Mouse (Mus musculus): ENCODE results near the gene Fam129a. TPM values are rescaled to one million over a fixed set of nuclear protein-coding genes. Genes with fewer than 3 reads are reported as not detected.

Gene Fam129a
- polyA plus RNA-seq, 1 experiment from 2014 or later, result 5.7 TPM

DNA sequence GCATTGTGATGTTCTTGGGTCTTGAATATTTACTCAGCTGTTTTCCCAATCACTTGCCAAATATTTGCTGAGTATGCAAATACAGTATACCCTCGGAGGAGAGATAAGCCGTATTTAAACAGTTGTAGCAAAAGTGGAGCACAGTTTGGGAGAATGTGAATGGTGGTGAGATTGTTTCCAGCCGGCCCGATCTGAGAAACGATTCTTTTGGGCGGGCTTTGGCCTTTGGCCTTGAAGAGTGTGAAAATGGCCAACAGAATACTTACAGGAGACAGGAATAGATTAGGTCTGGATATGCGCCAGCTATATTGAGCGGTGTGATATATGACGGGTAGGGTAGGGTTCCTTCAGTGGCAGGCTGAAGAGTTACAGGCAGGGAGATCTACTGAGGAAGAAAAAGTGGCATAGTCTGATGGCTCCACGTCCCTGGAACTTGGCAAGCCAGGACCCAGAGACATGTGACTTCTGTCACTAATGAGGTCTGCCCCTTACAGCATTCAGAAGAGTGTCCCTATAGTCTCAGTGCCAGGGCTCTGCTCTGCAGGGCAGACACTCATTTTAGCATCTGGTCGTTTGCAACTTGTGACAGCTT lies 60.8 kb downstream of the Fam129a start:
- WGBS, result 69% methylated on average over 11 of the region's 11 CpGs
- Histone ChIP-seq H3K4me2 (replicated peaks) (no peak overlapping the region), H3K27me3 (no peaks in the 10 kb centered on the region), H3K9me3 (no peaks in the 10 kb centered on the region), H3K36me3 (no peaks in the 10 kb centered on the region), H3K9ac (no peak overlapping the region), H3K4me1 (peaks cover 3% of the 10 kb centered on the region; the same call in 1 of the 2 replicates), H3K27ac (no peak overlapping the region), H3K4me3 (no peak overlapping the region)
- no peak for ATAC-seq (ENCODE audit: insufficient number of reproducible peaks, insufficient read depth, low FRiP score, low TSS enrichment)

DNA sequence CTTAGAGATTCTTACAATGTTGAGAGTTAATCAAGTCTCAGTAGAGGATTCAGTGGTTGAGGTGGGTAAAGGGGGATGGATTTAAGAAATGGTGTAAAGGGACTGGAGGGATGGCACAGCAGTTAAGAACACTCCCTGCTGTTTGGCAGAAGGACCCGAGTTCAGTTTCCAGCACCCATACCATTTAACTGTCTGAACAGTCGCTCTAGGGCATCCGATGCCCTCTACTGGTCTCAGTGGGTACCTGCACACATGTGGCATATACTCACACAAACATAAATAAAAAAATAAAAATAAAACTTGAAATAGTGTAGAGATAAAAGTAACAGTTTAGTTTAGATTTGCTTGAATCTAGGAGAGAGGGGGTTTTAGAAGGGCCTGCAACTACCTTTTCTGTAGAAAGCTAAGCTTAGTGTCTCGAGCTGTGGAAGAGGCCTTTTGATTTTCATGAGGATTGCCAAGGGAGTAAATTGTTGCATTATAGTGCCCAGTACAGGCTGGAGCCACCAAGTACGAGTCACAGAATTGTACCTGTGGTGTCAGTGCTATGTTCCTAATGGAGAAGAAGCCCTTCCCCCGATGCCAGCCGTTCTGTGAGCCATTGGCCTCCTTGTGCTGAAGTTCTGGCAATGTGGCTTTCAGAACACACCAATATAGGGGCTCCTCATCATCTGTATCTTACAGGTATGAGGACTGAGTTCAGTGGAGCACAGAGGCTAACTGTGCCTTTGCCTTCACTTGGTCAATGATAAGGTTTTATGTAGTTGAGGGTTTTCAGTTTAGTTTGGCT lies 61.8 kb downstream of the Fam129a start:
- ATAC-seq (ENCODE audit: insufficient number of reproducible peaks, insufficient read depth, low FRiP score, low TSS enrichment), result no peak
- Histone ChIP-seq H3K27me3 (no peaks in the 10 kb centered on the region), H3K4me1 (peaks cover 3% of the 10 kb centered on the region; the same call in 1 of the 2 replicates), H3K4me3 (no peak overlapping the region), H3K36me3 (no peaks in the 10 kb centered on the region), H3K4me2 (replicated peaks) (no peak overlapping the region), H3K9me3 (no peaks in the 10 kb centered on the region), H3K27ac (no peak overlapping the region), H3K9ac (no peak overlapping the region)
- WGBS, result 95% methylated on average over 7 of the region's 7 CpGs

- no peaks in the 10 kb centered on the region for H3K36me3 ChIP-seq
- H3K27me3 ChIP-seq, result no peaks in the 10 kb centered on the region
- no peaks in the 10 kb centered on the region for H3K9me3 ChIP-seq
- no peak overlapping the region for H3K4me3 ChIP-seq
- no peak for ATAC-seq (ENCODE audit: insufficient number of reproducible peaks, insufficient read depth, low FRiP score, low TSS enrichment)
- 0 out of 2 replicates have a peak, but pooled peaks cover 3% of the 10 kb centered on the region for H3K4me1 ChIP-seq
- H3K9ac ChIP-seq, result no peak overlapping the region
- no peak overlapping the region for H3K4me2 ChIP-seq (replicated peaks)
- H3K27ac ChIP-seq, result no peak overlapping the region
- 85% methylated on average over 3 of the region's 3 CpGs for WGBS
These were observed 65.7 kb downstream of the Fam129a start for GRCm38 (mm10) chr1:151636637-151637036.

DNA sequence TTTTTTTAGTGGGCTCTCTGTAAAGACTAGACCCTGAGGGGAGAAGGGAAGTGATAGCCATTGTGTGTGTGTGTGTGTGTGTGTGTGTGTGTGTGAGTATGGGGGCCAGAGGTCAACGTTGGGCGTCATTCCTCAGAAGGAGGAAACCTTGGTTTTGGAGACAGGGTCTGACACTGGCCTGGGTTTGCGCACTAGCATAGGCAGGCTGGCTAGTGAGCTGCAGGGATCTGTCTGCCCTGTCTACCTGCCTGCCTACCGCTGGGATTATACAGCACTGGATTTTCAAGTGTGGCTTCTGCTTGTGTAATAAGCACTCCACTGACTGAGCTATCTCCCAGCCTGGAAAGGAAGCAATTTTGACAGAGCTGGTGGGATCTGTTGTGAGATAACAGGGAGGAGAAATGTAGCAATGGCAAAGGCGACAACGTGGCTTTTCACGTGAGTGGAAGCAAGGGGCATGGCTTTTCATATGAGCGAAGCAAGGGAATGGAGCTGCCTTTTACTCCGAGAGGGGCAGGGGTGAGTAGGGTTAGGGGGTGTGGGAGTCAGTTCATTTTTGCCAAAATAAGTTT lies 66.5 kb downstream of the Fam129a start:
- H3K4me2 ChIP-seq (replicated peaks), result no peak overlapping the region
- no peak overlapping the region for H3K4me3 ChIP-seq
- no peaks in the 10 kb centered on the region for H3K36me3 ChIP-seq
- H3K4me1 ChIP-seq, result no peaks in the 10 kb centered on the region
- no peak; the same call in 1 of the 2 replicates for ATAC-seq (ENCODE audit: insufficient number of reproducible peaks, insufficient read depth, low FRiP score, low TSS enrichment)
- H3K27ac ChIP-seq, result no peak overlapping the region
- H3K9me3 ChIP-seq, result no peaks in the 10 kb centered on the region
- no peaks in the 10 kb centered on the region for H3K27me3 ChIP-seq
- 87% methylated on average over 9 of the region's 9 CpGs for WGBS
- H3K9ac ChIP-seq, result no peak overlapping the region

- ATAC-seq (ENCODE audit: insufficient number of reproducible peaks, insufficient read depth, low FRiP score, low TSS enrichment), result no peak
- no peak overlapping the region for H3K4me3 ChIP-seq
- no peaks in the 10 kb centered on the region for H3K9me3 ChIP-seq
- no peaks in the 10 kb centered on the region for H3K27me3 ChIP-seq
- 82% methylated on average over 5 of the region's 5 CpGs for WGBS
- H3K4me2 ChIP-seq (replicated peaks), result no peak overlapping the region
- no peaks in the 10 kb centered on the region for H3K36me3 ChIP-seq
- H3K4me1 ChIP-seq, result no peaks in the 10 kb centered on the region
- H3K9ac ChIP-seq, result no peak overlapping the region
- H3K27ac ChIP-seq, result no peak overlapping the region
These were observed 67.4 kb downstream of the Fam129a start for GRCm38 (mm10) chr1:151638357-151638756.

GRCm38 (mm10) chr1:151638770-151639169 lies 67.8 kb downstream of the Fam129a start:
- no peak for ATAC-seq (ENCODE audit: insufficient number of reproducible peaks, insufficient read depth, low FRiP score, low TSS enrichment)
- no peak overlapping the region for H3K4me2 ChIP-seq (replicated peaks)
- H3K4me3 ChIP-seq, result no peak overlapping the region
- H3K4me1 ChIP-seq, result no peaks in the 10 kb centered on the region
- no peaks in the 10 kb centered on the region for H3K9me3 ChIP-seq
- no peaks in the 10 kb centered on the region for H3K27me3 ChIP-seq
- H3K36me3 ChIP-seq, result no peaks in the 10 kb centered on the region
- H3K9ac ChIP-seq, result no peak overlapping the region
- no peak overlapping the region for H3K27ac ChIP-seq
- 87% methylated on average over 2 of the region's 2 CpGs for WGBS

DNA sequence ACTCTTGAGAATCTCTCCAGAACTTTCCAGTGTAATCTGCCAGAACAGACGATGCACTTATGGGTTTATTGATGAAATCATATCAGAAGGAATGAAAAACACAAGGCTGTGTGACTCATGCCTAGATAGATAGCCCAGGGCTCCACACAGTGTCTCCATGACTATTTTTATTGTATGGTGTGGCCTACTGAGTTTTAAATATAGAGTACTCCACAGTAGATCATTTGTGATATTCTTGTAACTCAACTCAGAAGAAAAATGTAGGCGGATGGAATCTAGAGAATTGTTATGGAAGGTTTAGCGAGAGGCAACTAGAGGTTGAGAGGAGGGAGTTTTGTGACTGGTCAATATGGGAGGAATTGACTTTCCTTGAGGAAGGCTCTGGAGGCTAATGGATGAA lies 75.4 kb downstream of the Fam129a start:
- no peaks in the 10 kb centered on the region for H3K9me3 ChIP-seq
- H3K27me3 ChIP-seq, result no peaks in the 10 kb centered on the region
- 90% methylated on average over 3 of the region's 3 CpGs for WGBS
- no peak overlapping the region for H3K27ac ChIP-seq
- H3K4me3 ChIP-seq, result no peak overlapping the region
- no peaks in the 10 kb centered on the region for H3K4me1 ChIP-seq
- no peaks in the 10 kb centered on the region for H3K36me3 ChIP-seq
- no peak overlapping the region for H3K4me2 ChIP-seq (replicated peaks)
- no peak for ATAC-seq (ENCODE audit: insufficient number of reproducible peaks, insufficient read depth, low FRiP score, low TSS enrichment)
- no peak overlapping the region for H3K9ac ChIP-seq

- Histone ChIP-seq H3K4me2 (replicated peaks) (no peak overlapping the region), H3K4me1 (no peaks in the 10 kb centered on the region), H3K4me3 (no peak overlapping the region), H3K27me3 (no peaks in the 10 kb centered on the region), H3K9me3 (no peaks in the 10 kb centered on the region), H3K36me3 (no peaks in the 10 kb centered on the region), H3K9ac (no peak overlapping the region), H3K27ac (no peak overlapping the region)
- 87% methylated on average over 4 of the region's 4 CpGs for WGBS
- no peak for ATAC-seq (ENCODE audit: insufficient number of reproducible peaks, insufficient read depth, low FRiP score, low TSS enrichment)
These were observed 77.1 kb downstream of the Fam129a start for GRCm38 (mm10) chr1:151648099-151648498.

DNA sequence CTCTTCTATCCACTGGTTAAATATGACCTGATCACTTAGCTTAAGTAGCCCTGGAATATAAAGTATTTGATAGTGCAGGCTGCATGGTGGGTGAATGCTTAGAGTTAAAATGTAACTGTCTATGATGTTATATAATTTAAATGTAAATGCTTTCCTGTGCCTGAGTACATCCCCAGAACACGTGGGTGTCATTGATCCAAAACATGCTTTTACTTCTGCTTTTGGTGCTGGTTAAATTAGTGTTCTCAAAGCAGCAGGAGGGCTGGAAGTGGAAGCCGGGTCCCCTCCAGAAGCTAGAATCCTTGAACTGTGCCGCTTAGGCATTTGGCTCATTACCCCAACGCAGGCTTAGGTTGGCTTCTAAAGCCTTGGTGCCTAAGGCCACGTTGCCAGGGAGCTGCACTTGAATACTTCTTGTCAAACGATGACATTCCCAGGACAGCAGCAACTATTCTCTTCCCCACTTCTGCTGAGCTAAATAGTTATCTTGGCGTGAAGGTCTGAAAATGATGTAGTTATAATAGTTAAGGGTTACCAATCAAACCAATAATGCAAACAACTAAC lies 86.1 kb downstream of the Fam129a start:
- Histone ChIP-seq H3K36me3 (no peaks in the 10 kb centered on the region), H3K27me3 (no peaks in the 10 kb centered on the region), H3K4me2 (replicated peaks) (no peak overlapping the region), H3K9me3 (no peaks in the 10 kb centered on the region), H3K4me3 (no peak overlapping the region), H3K9ac (no peak overlapping the region), H3K27ac (no peak overlapping the region), H3K4me1 (no peaks in the 10 kb centered on the region)
- 59% methylated on average over 7 of the region's 7 CpGs for WGBS
- ATAC-seq (ENCODE audit: insufficient number of reproducible peaks, insufficient read depth, low FRiP score, low TSS enrichment), result no peak

DNA sequence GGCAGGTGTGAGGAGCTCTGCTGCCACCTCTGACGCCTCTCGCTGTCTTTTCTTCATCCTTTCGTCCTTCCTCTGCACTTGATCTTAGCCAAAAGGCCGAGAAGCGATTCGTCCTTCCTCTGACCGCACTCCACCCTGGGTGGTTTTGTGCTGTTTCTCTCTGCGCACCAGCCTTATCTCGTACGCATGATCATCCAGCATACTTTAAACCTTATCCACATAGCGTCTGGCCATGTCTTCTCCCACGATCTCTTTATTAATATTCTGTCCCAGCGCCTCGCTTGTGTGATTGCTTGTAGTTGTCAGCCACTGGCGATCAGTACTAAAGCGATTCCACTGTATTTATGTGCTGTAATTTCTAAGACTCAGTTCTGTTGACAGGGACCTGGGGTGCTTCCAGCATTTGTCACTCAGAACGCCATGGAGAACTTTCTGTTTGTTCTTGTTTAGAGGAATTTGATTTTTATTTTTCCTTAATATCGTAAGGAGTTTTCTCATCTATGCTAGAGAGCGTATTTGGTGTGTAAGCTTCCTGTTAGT lies 87.4 kb downstream of the Fam129a start:
- Histone ChIP-seq H3K4me1 (no peaks in the 10 kb centered on the region), H3K9me3 (no peaks in the 10 kb centered on the region), H3K9ac (no peak overlapping the region), H3K4me2 (replicated peaks) (no peak overlapping the region), H3K27ac (no peak overlapping the region), H3K27me3 (no peaks in the 10 kb centered on the region), H3K4me3 (no peak overlapping the region), H3K36me3 (no peaks in the 10 kb centered on the region)
- no peak for ATAC-seq (ENCODE audit: insufficient number of reproducible peaks, insufficient read depth, low FRiP score, low TSS enrichment)
- 90% methylated on average over 19 of the region's 19 CpGs for WGBS

GRCm38 (mm10) chr1:151659636-151660035 lies 88.7 kb downstream of the Fam129a start:
- WGBS, result 68% methylated on average over 8 of the region's 8 CpGs
- H3K4me1 ChIP-seq, result no peaks in the 10 kb centered on the region
- no peak for ATAC-seq (ENCODE audit: insufficient number of reproducible peaks, insufficient read depth, low FRiP score, low TSS enrichment)
- H3K4me2 ChIP-seq (replicated peaks), result no peak overlapping the region
- H3K27me3 ChIP-seq, result no peaks in the 10 kb centered on the region
- no peaks in the 10 kb centered on the region for H3K36me3 ChIP-seq
- H3K27ac ChIP-seq, result no peak overlapping the region
- no peak overlapping the region for H3K9ac ChIP-seq
- H3K4me3 ChIP-seq, result no peak overlapping the region
- H3K9me3 ChIP-seq, result no peaks in the 10 kb centered on the region

Data from embryonic facial prominence, embryonic 12.5 days (tissue).